Mouse (Mus musculus): ENCODE data around the gene Mterf1a. TPM values are rescaled to one million over a fixed set of nuclear protein-coding genes. Genes with fewer than 3 reads are reported as not detected.
"Not testable (repeated sequence)": the region's sequence is repeated elsewhere in the genome, so short reads cannot be mapped to it uniquely, and the experiment has no call there.

The Mterf1a gene
- polyA plus RNA-seq, 1 experiment from 2014 or later = 10.3 TPM

- Histone ChIP-seq H3K4me2 (ENCODE audit: low read depth) (no peak overlapping the region), H3K27ac (ENCODE audit: low read depth, low read length) (no peak overlapping the region), H3K9ac (ENCODE audit: low read length) (no peak overlapping the region), H3K9me3 (ENCODE audit: control insufficient read depth, low read length) (no peaks in the 10 kb centered on the region), H3K4me3 (ENCODE audit: low read depth, low read length) (no peak overlapping the region), H3K4me1 (ENCODE audit: control insufficient read depth, insufficient read depth, low read length) (peaks cover 15% of the 10 kb centered on the region; the same call in 1 of the 2 replicates), H3K27me3 (ENCODE audit: control insufficient read depth, insufficient read depth, low read length) (no peaks in the 10 kb centered on the region), H3K36me3 (ENCODE audit: control insufficient read depth, insufficient read depth, low read length) (no peaks in the 10 kb centered on the region)
- ATAC-seq (ENCODE audit: insufficient read depth, low FRiP score, low TSS enrichment) = no peak
- WGBS = 90% methylated on average over 3 of the region's 3 CpGs
- DNase-seq (ENCODE audit: low spot score) = no peak
Observed at GRCm38 (mm10) chr5:3931636-3932035, 37.9 kb upstream of the Mterf1a start.

DNA sequence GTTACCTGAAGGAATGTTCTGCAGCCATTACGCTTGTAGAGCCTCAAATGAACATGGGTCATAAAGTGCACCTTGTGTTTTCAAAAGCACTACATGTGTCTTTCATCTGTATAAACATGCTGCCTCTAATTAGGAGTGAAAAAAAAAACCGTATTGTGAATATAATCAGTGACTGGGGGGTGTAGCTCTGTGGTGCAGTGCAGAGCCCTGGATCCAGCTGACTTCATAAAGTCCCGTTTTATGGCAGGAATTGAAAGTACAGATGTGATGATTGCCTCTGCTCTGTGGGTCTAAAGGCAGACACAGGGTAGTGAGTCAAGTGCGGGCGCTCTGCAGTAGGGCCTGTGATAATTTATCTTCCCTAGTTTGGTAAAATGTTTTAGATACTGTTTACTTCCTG lies 37.0 kb upstream of the Mterf1a start:
- Histone ChIP-seq H3K4me2 (ENCODE audit: low read depth) (no peak overlapping the region), H3K4me1 (ENCODE audit: control insufficient read depth, insufficient read depth, low read length) (peaks cover 15% of the 10 kb centered on the region; the same call in 1 of the 2 replicates), H3K27me3 (ENCODE audit: control insufficient read depth, insufficient read depth, low read length) (no peaks in the 10 kb centered on the region), H3K4me3 (ENCODE audit: low read depth, low read length) (no peak overlapping the region), H3K9me3 (ENCODE audit: control insufficient read depth, low read length) (no peaks in the 10 kb centered on the region), H3K27ac (ENCODE audit: low read depth, low read length) (no peak overlapping the region), H3K36me3 (ENCODE audit: control insufficient read depth, insufficient read depth, low read length) (no peaks in the 10 kb centered on the region), H3K9ac (ENCODE audit: low read length) (no peak overlapping the region)
- 67% methylated on average over 5 of the region's 5 CpGs for WGBS
- ATAC-seq (ENCODE audit: insufficient read depth, low FRiP score, low TSS enrichment) = no peak
- no peak for DNase-seq (ENCODE audit: low spot score)

GRCm38 (mm10) chr5:3928690-3929046 lies 34.9 kb upstream of the Mterf1a start:
- ATAC-seq (ENCODE audit: insufficient read depth, low FRiP score, low TSS enrichment) = peak; percentile 48
- H3K4me1 ChIP-seq (ENCODE audit: control insufficient read depth, insufficient read depth, low read length) = peaks cover 15% of the 10 kb centered on the region; the same call in 1 of the 2 replicates
- H3K4me2 ChIP-seq (ENCODE audit: low read depth) = peak overlapping the region; percentile 70
- H3K36me3 ChIP-seq (ENCODE audit: control insufficient read depth, insufficient read depth, low read length) = no peaks in the 10 kb centered on the region
- peak overlapping the region; percentile 97 for H3K4me3 ChIP-seq (ENCODE audit: low read depth, low read length)
- peak overlapping the region; percentile 94 for H3K27ac ChIP-seq (ENCODE audit: low read depth, low read length)
- 0% methylated on average over 12 of the region's 12 CpGs for WGBS
- H3K9me3 ChIP-seq (ENCODE audit: control insufficient read depth, low read length) = no peaks in the 10 kb centered on the region
- H3K27me3 ChIP-seq (ENCODE audit: control insufficient read depth, insufficient read depth, low read length) = no peaks in the 10 kb centered on the region
- peak; percentile 57 for DNase-seq (ENCODE audit: low spot score)
- peak overlapping the region; percentile 100 for H3K9ac ChIP-seq (ENCODE audit: low read length)

GRCm38 (mm10) chr5:3927801-3928689 lies 34.3 kb upstream of the Mterf1a start, which contains the start of gene Akap9:
Gene Akap9, plus strand, starts transcription at chr5:3928054.
- DNase-seq (ENCODE audit: low spot score) (peak; percentile 75), ATAC-seq (ENCODE audit: insufficient read depth, low FRiP score, low TSS enrichment) (peak; percentile 87)
- H3K9ac ChIP-seq (ENCODE audit: low read length) = peak within 1 kb of the TSS; percentile 100
- no peaks in the 10 kb centered on the region for H3K27me3 ChIP-seq (ENCODE audit: control insufficient read depth, insufficient read depth, low read length)
- peak within 1 kb of the TSS; percentile 97 for H3K4me3 ChIP-seq (ENCODE audit: low read depth, low read length)
- H3K4me1 ChIP-seq (ENCODE audit: control insufficient read depth, insufficient read depth, low read length) = peaks cover 15% of the 10 kb centered on the region; the same call in 1 of the 2 replicates
- H3K27ac ChIP-seq (ENCODE audit: low read depth, low read length) = peak within 1 kb of the TSS; percentile 94
- no peaks in the 10 kb centered on the region for H3K9me3 ChIP-seq (ENCODE audit: control insufficient read depth, low read length)
- H3K36me3 ChIP-seq (ENCODE audit: control insufficient read depth, insufficient read depth, low read length) = no peaks in the 10 kb centered on the region
- WGBS = under 1% methylated on average over 57 of the region's 82 CpGs
- H3K4me2 ChIP-seq (ENCODE audit: low read depth) = peak within 1 kb of the TSS; percentile 70

DNA sequence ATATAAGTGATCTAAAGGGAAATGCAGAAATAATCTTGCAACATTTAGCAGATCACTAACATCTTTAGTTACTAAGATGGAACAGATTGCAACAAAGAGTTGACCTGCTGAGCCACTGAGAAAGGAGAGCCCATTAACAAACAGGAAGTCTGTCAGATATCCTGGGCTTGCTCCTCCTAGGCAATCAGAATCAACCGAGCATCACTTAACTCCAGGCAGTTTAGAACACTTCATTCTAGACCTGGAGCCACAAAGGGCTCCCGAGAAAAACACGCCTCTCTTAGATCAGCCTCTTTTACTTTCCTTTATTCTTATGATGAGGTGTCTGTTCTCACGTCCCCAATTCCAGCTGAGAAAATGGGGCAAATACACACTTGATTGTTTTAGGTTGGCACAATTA lies 32.9 kb upstream of the Mterf1a start:
- Histone ChIP-seq H3K9ac (ENCODE audit: low read length) (no peak overlapping the region), H3K27me3 (ENCODE audit: control insufficient read depth, insufficient read depth, low read length) (no peaks in the 10 kb centered on the region), H3K9me3 (ENCODE audit: control insufficient read depth, low read length) (no peaks in the 10 kb centered on the region), H3K36me3 (ENCODE audit: control insufficient read depth, insufficient read depth, low read length) (no peaks in the 10 kb centered on the region), H3K4me1 (ENCODE audit: control insufficient read depth, insufficient read depth, low read length) (peaks cover 15% of the 10 kb centered on the region; the same call in 1 of the 2 replicates), H3K4me2 (ENCODE audit: low read depth) (no peak overlapping the region), H3K27ac (ENCODE audit: low read depth, low read length) (no peak overlapping the region), H3K4me3 (ENCODE audit: low read depth, low read length) (no peak overlapping the region)
- WGBS = 38% methylated on average over 4 of the region's 4 CpGs
- DNase-seq (ENCODE audit: low spot score) (no peak), ATAC-seq (ENCODE audit: insufficient read depth, low FRiP score, low TSS enrichment) (no peak)

DNA sequence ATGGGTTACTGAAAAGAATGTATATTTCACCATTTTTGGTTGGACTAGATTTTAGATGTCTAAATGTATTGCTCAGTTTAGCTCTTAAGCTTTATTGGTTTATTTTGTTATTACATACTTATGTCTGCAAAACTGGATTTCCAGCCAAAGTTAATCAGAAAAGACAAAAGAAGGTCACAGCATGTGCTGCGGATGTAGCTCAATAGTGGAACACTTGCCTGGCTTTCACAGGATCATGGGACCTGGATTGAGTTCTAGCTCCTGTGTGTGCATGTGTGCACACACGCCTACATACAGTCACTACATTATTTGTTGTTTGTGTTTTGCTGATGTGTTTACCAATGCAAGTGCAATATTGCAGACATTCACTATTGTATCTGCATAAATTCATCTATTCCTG lies 28.6 kb upstream of the Mterf1a start:
- no peaks in the 10 kb centered on the region for H3K27me3 ChIP-seq (ENCODE audit: control insufficient read depth, insufficient read depth, low read length)
- no peaks in the 10 kb centered on the region for H3K9me3 ChIP-seq (ENCODE audit: control insufficient read depth, low read length)
- WGBS = 92% methylated on average over 2 of the region's 2 CpGs
- no peaks in the 10 kb centered on the region for H3K4me1 ChIP-seq (ENCODE audit: control insufficient read depth, insufficient read depth, low read length)
- no peak overlapping the region for H3K27ac ChIP-seq (ENCODE audit: low read depth, low read length)
- H3K36me3 ChIP-seq (ENCODE audit: control insufficient read depth, insufficient read depth, low read length) = no peaks in the 10 kb centered on the region
- H3K9ac ChIP-seq (ENCODE audit: low read length) = no peak overlapping the region
- no peak overlapping the region for H3K4me2 ChIP-seq (ENCODE audit: low read depth)
- DNase-seq (ENCODE audit: low spot score) (no peak), ATAC-seq (ENCODE audit: insufficient read depth, low FRiP score, low TSS enrichment) (no peak)
- H3K4me3 ChIP-seq (ENCODE audit: low read depth, low read length) = no peak overlapping the region

- H3K9ac ChIP-seq (ENCODE audit: low read length) = no peak overlapping the region
- no peak overlapping the region for H3K27ac ChIP-seq (ENCODE audit: low read depth, low read length)
- H3K9me3 ChIP-seq (ENCODE audit: control insufficient read depth, low read length) = no peaks in the 10 kb centered on the region
- DNase-seq (ENCODE audit: low spot score) (no peak), ATAC-seq (ENCODE audit: insufficient read depth, low FRiP score, low TSS enrichment) (no peak)
- H3K36me3 ChIP-seq (ENCODE audit: control insufficient read depth, insufficient read depth, low read length) = no peaks in the 10 kb centered on the region
- H3K4me3 ChIP-seq (ENCODE audit: low read depth, low read length) = no peak overlapping the region
- no peaks in the 10 kb centered on the region for H3K4me1 ChIP-seq (ENCODE audit: control insufficient read depth, insufficient read depth, low read length)
- H3K27me3 ChIP-seq (ENCODE audit: control insufficient read depth, insufficient read depth, low read length) = no peaks in the 10 kb centered on the region
- H3K4me2 ChIP-seq (ENCODE audit: low read depth) = no peak overlapping the region
- 67% methylated on average over 2 of the region's 2 CpGs for whole genome bisulfite sequencing
Observed at GRCm38 (mm10) chr5:3905471-3905870, 11.7 kb upstream of the Mterf1a start.

GRCm38 (mm10) chr5:3894294-3894619 lies 524 bp upstream of the Mterf1a start:
- DNase-seq (ENCODE audit: low spot score); H3K36me3 ChIP-seq (ENCODE audit: control insufficient read depth, insufficient read depth, low read length); H3K4me3 ChIP-seq (ENCODE audit: low read depth, low read length); H3K9me3 ChIP-seq (ENCODE audit: control insufficient read depth, low read length); H3K4me2 ChIP-seq (ENCODE audit: low read depth); H3K27ac ChIP-seq (ENCODE audit: low read depth, low read length); H3K4me1 ChIP-seq (ENCODE audit: control insufficient read depth, insufficient read depth, low read length); H3K27me3 ChIP-seq (ENCODE audit: control insufficient read depth, insufficient read depth, low read length); ATAC-seq (ENCODE audit: insufficient read depth, low FRiP score, low TSS enrichment); H3K9ac ChIP-seq (ENCODE audit: low read length): not testable (repeated sequence)
- WGBS = 95% methylated on average over 4 of the region's 4 CpGs

- Histone ChIP-seq H3K9me3 (ENCODE audit: control insufficient read depth, low read length) (no peaks in the 10 kb centered on the region), H3K27me3 (ENCODE audit: control insufficient read depth, insufficient read depth, low read length) (no peaks in the 10 kb centered on the region), H3K27ac (ENCODE audit: low read depth, low read length) (no peak overlapping the region), H3K4me1 (ENCODE audit: control insufficient read depth, insufficient read depth, low read length) (no peaks in the 10 kb centered on the region), H3K4me3 (ENCODE audit: low read depth, low read length) (no peak overlapping the region), H3K9ac (ENCODE audit: low read length) (no peak overlapping the region), H3K36me3 (ENCODE audit: control insufficient read depth, insufficient read depth, low read length) (no peaks in the 10 kb centered on the region), H3K4me2 (ENCODE audit: low read depth) (no peak overlapping the region)
- ATAC-seq (ENCODE audit: insufficient read depth, low FRiP score, low TSS enrichment) = no peak
- DNase-seq (ENCODE audit: low spot score) = no peak
Observed at GRCm38 (mm10) chr5:3889201-3889600, 4.5 kb downstream of the Mterf1a start.
